Mouse (Mus musculus): ENCODE data around the gene Prr13.
A peak's percentile ranks its signal among the peaks of the same experiment; 100 is the strongest.

The Prr13 gene

GRCm38 (mm10) chr15:102461430-102462075 lies 2.7 kb downstream of the Prr13 start:
- no peak for DNase-seq

- DNase-seq = no peak
Measured at GRCm38 (mm10) chr15:102463666-102464065, 4.8 kb downstream of the Prr13 start.

GRCm38 (mm10) chr15:102468675-102469370 lies 10.0 kb downstream of the Prr13 start:
- DNase-seq = no peak

- peak; percentile 95 for DNase-seq
Measured at GRCm38 (mm10) chr15:102470183-102470604, 11.4 kb downstream of the Prr13 start, which contains the start of gene Pcbp2. TSS of gene Pcbp2 (plus strand) at chr15:102470539.

- peak; percentile 82 for DNase-seq
Measured at GRCm38 (mm10) chr15:102470605-102471294, 11.9 kb downstream of the Prr13 start.

GRCm38 (mm10) chr15:102471295-102471645 lies 12.4 kb downstream of the Prr13 start:
- no peak for DNase-seq

- no peak for DNase-seq
Measured at GRCm38 (mm10) chr15:102471727-102472126, 12.9 kb downstream of the Prr13 start.

- DNase-seq = no peak
Measured at GRCm38 (mm10) chr15:102473246-102473645, 14.4 kb downstream of the Prr13 start.

- DNase-seq = no peak
Measured at GRCm38 (mm10) chr15:102474520-102474919, 15.7 kb downstream of the Prr13 start.

- no peak for DNase-seq
Measured at GRCm38 (mm10) chr15:102483136-102483535, 24.3 kb downstream of the Prr13 start.

GRCm38 (mm10) chr15:102485853-102486252 lies 27.0 kb downstream of the Prr13 start:
- DNase-seq = no peak

GRCm38 (mm10) chr15:102487664-102488063 lies 28.8 kb downstream of the Prr13 start:
- no peak for DNase-seq

- no peak for DNase-seq
Measured at GRCm38 (mm10) chr15:102498322-102498721, 39.5 kb downstream of the Prr13 start.

- DNase-seq = no peak
Measured at GRCm38 (mm10) chr15:102499370-102499769, 40.5 kb downstream of the Prr13 start.

GRCm38 (mm10) chr15:102499851-102500250 lies 41.0 kb downstream of the Prr13 start:
- no peak for DNase-seq

GRCm38 (mm10) chr15:102500479-102500878 lies 41.7 kb downstream of the Prr13 start:
- no peak for DNase-seq

- DNase-seq = no peak
Measured at GRCm38 (mm10) chr15:102501084-102501814, 42.4 kb downstream of the Prr13 start.

GRCm38 (mm10) chr15:102502254-102502840 lies 43.5 kb downstream of the Prr13 start:
- DNase-seq = no peak

GRCm38 (mm10) chr15:102503447-102503846 lies 44.6 kb downstream of the Prr13 start, which contains the start of gene Gm10337:
TSS of gene Gm10337 (plus strand) at chr15:102503722.
- no peak for DNase-seq

GRCm38 (mm10) chr15:102503924-102504782 lies 45.3 kb downstream of the Prr13 start:
- DNase-seq = no peak

- DNase-seq = no peak
Measured at GRCm38 (mm10) chr15:102505073-102505769, 46.4 kb downstream of the Prr13 start.

Measured in cerebellum, adult 11 months (tissue).